Mouse (Mus musculus): ENCODE results near the gene Fam171a1.

- TF ChIP-seq CTCF (IDR thresholded peaks at IDR 0.05; ENCODE audit: insufficient read depth, low read length) (no peak), POLR2A (IDR thresholded peaks at IDR 0.05; ENCODE audit: borderline replicate concordance, extremely low read depth, low read depth, low read length) (no peak)
Observed at GRCm38 (mm10) chr2:3139578-3139977, 25.6 kb downstream of the Fam171a1 start.
